In the genomic region with DNA sequence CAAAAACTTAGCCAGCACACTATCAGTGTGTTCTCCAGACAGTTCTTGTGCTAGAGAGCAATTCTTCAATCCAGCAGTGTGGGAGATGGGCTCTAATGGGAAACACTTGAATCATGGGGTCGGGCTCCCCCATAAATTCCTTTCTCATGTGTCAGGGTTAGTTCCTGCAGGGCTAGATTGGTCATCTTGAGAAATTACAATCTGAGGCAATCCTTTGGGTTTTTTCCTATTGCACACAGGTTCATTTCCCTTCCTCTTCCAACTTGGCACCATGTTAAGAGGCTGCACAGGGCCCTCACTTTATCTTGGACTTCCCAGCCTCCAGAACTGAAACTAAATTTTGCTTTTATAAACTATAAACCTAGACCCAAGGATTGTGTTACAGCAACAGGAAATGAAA, we compare ENCODE assay signal across 25 mouse cellular contexts. TPM values are rescaled to one million over a fixed set of nuclear protein-coding genes. Genes with fewer than 3 reads are reported as not detected.
DNase-seq lines count a peak whose midpoint lies in the region; ATAC-seq lines count a peak whose summit lies in the region.
"Had no signal": no experiment of that assay in that cellular context is flagged by ENCODE, and none has a peak within 500 bp of the region (broad histone marks: within the 10 kb centered on the region; RNA-seq: fewer than 3 reads in every experiment).

No protein-coding gene starts in this region.

- H3K27ac ChIP-seq in liver, embryonic 13.5 days: peak overlapping the region; percentile 2; the same call in 1 of the 2 replicates
- H3K27ac ChIP-seq in liver, embryonic 12.5 days: no peak overlapping the region
- H3K27ac ChIP-seq: forebrain, embryonic 13.5 days; heart, embryonic 13.5 days; limb, embryonic 13.5 days; liver, embryonic 15.5 days; neural tube, embryonic 15.5 days had no signal

- no peak overlapping the region for H3K4me3 ChIP-seq in liver, embryonic 13.5 days (replicated peaks)
- H3K4me3 ChIP-seq in liver, embryonic 12.5 days: no peak overlapping the region
- H3K4me3 ChIP-seq: forebrain, embryonic 13.5 days; heart, embryonic 13.5 days; limb, embryonic 13.5 days; liver, embryonic 15.5 days; neural tube, embryonic 15.5 days had no signal

- ATAC-seq in liver, embryonic 13.5 days (ENCODE audit: low read depth): no peak
- no peak for ATAC-seq in liver, embryonic 12.5 days
- ATAC-seq in megakaryocyte, adult 5-6 weeks (ENCODE audit: poor library complexity, severe bottlenecking): peak; percentile 63
- ATAC-seq: forebrain, embryonic 13.5 days; hindbrain, embryonic 16.5 days had no signal

- no peaks in the 10 kb centered on the region for H3K27me3 ChIP-seq in liver, embryonic 13.5 days
- H3K27me3 ChIP-seq in liver, embryonic 12.5 days (replicated peaks): no peaks in the 10 kb centered on the region
- H3K27me3 ChIP-seq: forebrain, embryonic 13.5 days; heart, embryonic 13.5 days; limb, embryonic 13.5 days; liver, embryonic 15.5 days; neural tube, embryonic 15.5 days had no signal

- H3K9me3 ChIP-seq in liver, embryonic 13.5 days (replicated peaks): no peaks in the 10 kb centered on the region
- H3K9me3 ChIP-seq in liver, embryonic 12.5 days (replicated peaks): no peaks in the 10 kb centered on the region
- H3K9me3 ChIP-seq: G1E; liver, embryonic 15.5 days had no signal

- WGBS in liver, embryonic 13.5 days (ENCODE audit: insufficient replicate concordance): 63% methylated on average over 1 of the region's 1 CpGs
- WGBS in liver, embryonic 12.5 days (ENCODE audit: insufficient replicate concordance): 71% methylated on average over 1 of the region's 1 CpGs

- no peak overlapping the region for H3K9ac ChIP-seq in liver, embryonic 13.5 days
- no peak overlapping the region for H3K9ac ChIP-seq in liver, embryonic 12.5 days
- H3K9ac ChIP-seq: forebrain, embryonic 13.5 days; heart, embryonic 13.5 days; limb, embryonic 13.5 days; liver, embryonic 15.5 days; lung, embryonic 14.5 days; neural tube, embryonic 15.5 days had no signal

- H3K36me3 ChIP-seq in liver, embryonic 13.5 days: peaks cover 33% of the 10 kb centered on the region
- peaks cover 34% of the 10 kb centered on the region for H3K36me3 ChIP-seq in liver, embryonic 12.5 days

- no peaks in the 10 kb centered on the region; the same call in 1 of the 2 replicates for H3K4me1 ChIP-seq in liver, embryonic 13.5 days (replicated peaks)
- H3K4me1 ChIP-seq in liver, embryonic 12.5 days: 0 out of 2 replicates have a peak, but pooled peaks cover under 1% of the 10 kb centered on the region
- H3K4me1 ChIP-seq: limb, embryonic 13.5 days; neural tube, embryonic 15.5 days had no signal

- no peak overlapping the region for H3K4me2 ChIP-seq in liver, embryonic 13.5 days
- H3K4me2 ChIP-seq in liver, embryonic 12.5 days: no peak overlapping the region
- H3K4me2 ChIP-seq: forebrain, embryonic 13.5 days; heart, embryonic 13.5 days; limb, embryonic 13.5 days; liver, embryonic 15.5 days; lung, embryonic 14.5 days; neural tube, embryonic 15.5 days had no signal

- peak; percentile 89 for DNase-seq in heart, adult 11 months
- DNase-seq in heart, adult 18-20 months: no peak
- DNase-seq in liver, embryonic 13.5 days: no peak
- no peak for DNase-seq in testis, postnatal 10 days (ENCODE audit: low spot score)
- DNase-seq in lung, postnatal 4 days: no peak
- DNase-seq: adrenal gland, postnatal 25 days; cerebellum, adult 18-20 months; cerebellum, postnatal 10 days; gastrocnemius, postnatal 25 days; kidney, adult 18-20 months; lung, embryonic 14.5 days; lung, postnatal 36 days; midbrain, embryonic 14.5 days; retina, postnatal 1 day; right cerebral cortex, postnatal 14 days; thymus, postnatal 14 days had no signal

RNA-seq across cellular contexts. Expression of gene Klf3, which starts 31.0 kb away (rescaled TPM):
- total RNA-seq in heart, adult 18-20 months (2021): 10 to 100 TPM; 36.9 to 49.1 TPM
- 73.2 and 78.4 TPM in 2 replicates for polyA plus RNA-seq in liver, embryonic 13.5 days (2015; fragmentation: Nextera tagmentation; extraction: Ambion mirVana)
- 91.2 and 105 TPM in 2 replicates for polyA plus RNA-seq in liver, embryonic 12.5 days (2016; fragmentation: Nextera tagmentation; extraction: Ambion mirVana)
- 114 and 119 TPM in 2 replicates for total RNA-seq in megakaryocyte, adult 5-6 weeks (2015)
- total RNA-seq in megakaryocyte, adult 5-6 weeks (2017): 43.4 and 55.4 TPM in 2 replicates
